ENCODE assay signal across 11 mouse cellular contexts in genomic region chr1:153585752-153586151, GRCm38 (mm10). TPM values are rescaled to one million over a fixed set of nuclear protein-coding genes. Genes with fewer than 3 reads are reported as not detected.
A peak's percentile ranks its signal among the peaks of the same experiment; 100 is the strongest.
DNase-seq lines count a peak whose midpoint lies in the region; ATAC-seq and TF ChIP-seq lines count a peak whose summit lies in the region.
"Had no signal": no experiment of that assay in that cellular context is flagged by ENCODE, and none has a peak within 500 bp of the region (broad histone marks: within the 10 kb centered on the region; RNA-seq: fewer than 3 reads in every experiment).

No protein-coding gene starts in this region.

- no peaks in the 10 kb centered on the region for H3K27me3 ChIP-seq in heart, embryonic 11.5 days (ENCODE audit: control insufficient read depth, insufficient read depth, low read length)
- no peaks in the 10 kb centered on the region for H3K27me3 ChIP-seq in forebrain, postnatal 0 days (ENCODE audit: insufficient read depth, low read length)

- H3K9me3 ChIP-seq in heart, embryonic 11.5 days (replicated peaks; ENCODE audit: control insufficient read depth, low read length), result no peaks in the 10 kb centered on the region
- no peaks in the 10 kb centered on the region for H3K9me3 ChIP-seq in forebrain, postnatal 0 days (ENCODE audit: low read length)

- no peak for TF ChIP-seq CTCF in forebrain, postnatal 0 days (IDR thresholded peaks at IDR 0.05; ENCODE audit: low read depth)

- 45% methylated on average over 2 of the region's 2 CpGs for WGBS in heart, embryonic 11.5 days (ENCODE audit: insufficient replicate concordance)
- 37% methylated on average over 2 of the region's 2 CpGs for WGBS in forebrain, postnatal 0 days

- ATAC-seq in frontal cortex, adult (ENCODE audit: low TSS enrichment), result peak; percentile 31; the same call in 1 of the 2 replicates
- ATAC-seq in heart, embryonic 11.5 days (replicated peaks; ENCODE audit: insufficient number of reproducible peaks, low FRiP score, low TSS enrichment), result no peak; the same call in 1 of the 2 replicates
- ATAC-seq in forebrain, postnatal 0 days, result no peak

- DNase-seq in frontal cortex, postnatal 10 days (ENCODE audit: low spot score in 2 of 2), result no peak
- peak; percentile 91 for DNase-seq in Muller cell, postnatal 12 days (ENCODE audit: inconsistent ontology term)
- DNase-seq in lung, postnatal 10 days, result peak; percentile 13
- no peak for DNase-seq in ovary, postnatal 36 days (ENCODE audit: low spot score)
- DNase-seq in right cerebral cortex, postnatal 25 days, result no peak
- DNase-seq in forebrain, postnatal 0 days, result no peak
- DNase-seq: left cerebral cortex, postnatal 4 days; thymus, postnatal 36 days had no signal

- H3K9ac ChIP-seq in heart, embryonic 11.5 days (ENCODE audit: low read depth, low read length), result no peak overlapping the region
- no peak overlapping the region for H3K9ac ChIP-seq in forebrain, postnatal 0 days

- no peaks in the 10 kb centered on the region for H3K4me1 ChIP-seq in heart, embryonic 11.5 days (ENCODE audit: control insufficient read depth, insufficient read depth, low read length)
- no peaks in the 10 kb centered on the region for H3K4me1 ChIP-seq in forebrain, postnatal 0 days (ENCODE audit: insufficient read depth)

- no peak overlapping the region for H3K4me3 ChIP-seq in heart, embryonic 11.5 days (ENCODE audit: low read depth, low read length)
- H3K4me3 ChIP-seq in forebrain, postnatal 0 days (ENCODE audit: low read depth, low read length), result no peak overlapping the region

- H3K36me3 ChIP-seq in heart, embryonic 11.5 days (ENCODE audit: control insufficient read depth, insufficient read depth, low read length), result no peaks in the 10 kb centered on the region
- no peaks in the 10 kb centered on the region for H3K36me3 ChIP-seq in forebrain, postnatal 0 days (ENCODE audit: insufficient read depth)

- H3K4me2 ChIP-seq in heart, embryonic 11.5 days, result no peak overlapping the region
- no peak overlapping the region for H3K4me2 ChIP-seq in forebrain, postnatal 0 days (ENCODE audit: low read depth)

- H3K27ac ChIP-seq in heart, embryonic 11.5 days (ENCODE audit: low read depth, low read length), result 0 out of 2 replicates have a peak overlapping the region, but pooled peaks have one; percentile 10
- H3K27ac ChIP-seq in forebrain, postnatal 0 days (ENCODE audit: low read depth, low read length), result no peak overlapping the region
- H3K27ac ChIP-seq: macrophage had no signal

RNA-seq across cellular contexts. Expression of gene Npl, which starts 35.9 kb away (rescaled TPM):
- polyA plus RNA-seq in heart, embryonic 11.5 days (2014; fragmentation: Nextera tagmentation; extraction: Ambion mirVana), result 6.3 and 7.2 TPM in 2 replicates
- total RNA-seq in forebrain, postnatal 0 days (2014; rRNA removed), result 9.5 TPM in 2 replicates
- 9.3 and 10.2 TPM in 2 replicates for polyA plus RNA-seq in forebrain, postnatal 0 days (2015; fragmentation: Nextera tagmentation; extraction: Ambion mirVana)

Comparison
In these comparisons a context has a peak if more than half of its experiments do, and no peak if none do; other contexts are left out.
1. DNase-seq: peak in Muller cell, postnatal 12 days (single experiment) and lung, postnatal 10 days (single experiment); none in frontal cortex, postnatal 10 days (0 of 2), ovary, postnatal 36 days (single experiment), right cerebral cortex, postnatal 25 days (single experiment) and forebrain, postnatal 0 days (single experiment).